8 mouse cellular contexts compared by ENCODE assay signal in the genomic region with DNA sequence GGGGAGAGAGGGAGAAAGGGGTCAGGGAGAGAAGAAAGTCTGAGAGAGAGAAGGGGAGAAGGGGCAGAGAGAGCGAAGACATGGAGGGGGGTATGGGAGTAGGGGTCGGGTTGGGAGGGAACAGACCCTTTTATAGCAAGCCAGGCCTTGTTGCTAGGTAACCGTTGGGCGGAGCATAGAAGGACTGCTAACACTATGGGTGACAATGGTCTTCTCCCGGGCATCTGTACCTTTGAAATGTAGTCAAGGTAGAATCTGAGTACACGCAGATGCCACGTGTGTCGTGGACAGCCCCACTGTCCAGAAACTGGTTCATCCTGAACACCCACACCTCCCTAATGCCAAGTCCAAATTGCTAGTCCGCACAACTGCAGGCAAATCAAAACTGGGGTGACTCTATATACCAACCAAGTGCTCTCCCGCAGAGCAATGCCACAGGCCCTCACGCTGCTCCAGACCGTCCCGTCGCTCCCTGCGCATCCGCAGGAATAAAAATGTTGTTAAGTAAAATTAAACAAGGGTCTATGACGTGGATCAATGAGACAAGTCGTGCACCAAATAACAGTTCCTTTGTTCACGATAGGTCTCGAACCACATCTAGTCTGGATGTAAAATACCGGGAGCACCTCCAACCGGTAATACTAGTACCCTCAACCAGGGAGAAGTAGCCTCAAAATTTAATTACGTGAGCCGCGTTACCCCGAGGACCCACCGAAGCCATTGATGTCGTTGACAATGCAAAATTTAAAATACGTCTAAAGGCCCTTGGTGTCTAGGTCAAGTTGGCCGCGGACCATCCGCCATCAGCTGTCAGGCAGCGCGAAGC. TPM values are rescaled to one million over a fixed set of nuclear protein-coding genes. Genes with fewer than 3 reads are reported as not detected.
A peak's percentile ranks its signal among the peaks of the same experiment; 100 is the strongest.
DNase-seq lines count a peak whose midpoint lies in the region; ATAC-seq and TF ChIP-seq lines count a peak whose summit lies in the region.

No protein-coding gene starts in this region.

- TF ChIP-seq CTCF in G1E (IDR thresholded peaks at IDR 0.05; ENCODE audit: low read depth, low read length), result no peak

- 8% methylated on average over 34 of the region's 34 CpGs for WGBS in kidney, embryonic 16.5 days
- 8% methylated on average over 34 of the region's 34 CpGs for WGBS in intestine, embryonic 15.5 days

- peak overlapping the region; percentile 86 for H3K9ac ChIP-seq in kidney, embryonic 16.5 days (replicated peaks; ENCODE audit: low read length)
- peak overlapping the region; percentile 83 for H3K9ac ChIP-seq in intestine, embryonic 15.5 days

- ATAC-seq in kidney, embryonic 16.5 days (ENCODE audit: low FRiP score, low TSS enrichment), result peak; percentile 52
- 0 out of 2 replicates have a peak, but pooled peaks have one; percentile 41 for ATAC-seq in G1E (ENCODE audit: extremely low read depth, insufficient number of reproducible peaks, low FRiP score, poor library complexity, severe bottlenecking)
- ATAC-seq in erythroblast, adult 5-6 weeks (replicated peaks; ENCODE audit: low FRiP score, poor library complexity, severe bottlenecking), result peak; percentile 49
- ATAC-seq in intestine, embryonic 15.5 days, result peak; percentile 50
- peak; percentile 19 for ATAC-seq in megakaryocyte, adult 5-6 weeks (ENCODE audit: poor library complexity, severe bottlenecking)

- no peak for DNase-seq in kidney, postnatal 25 days
- peak; percentile 29 for DNase-seq in G1E (ENCODE audit: low spot score)
- DNase-seq in thymus, postnatal 0 days (ENCODE audit: low spot score), result peak; percentile 8
- no peak for DNase-seq in ovary, postnatal 10 days (ENCODE audit: low spot score)

- no peaks in the 10 kb centered on the region for H3K9me3 ChIP-seq in kidney, embryonic 16.5 days (ENCODE audit: low read length)
- H3K9me3 ChIP-seq in G1E (replicated peaks), result no peaks in the 10 kb centered on the region
- no peaks in the 10 kb centered on the region for H3K9me3 ChIP-seq in intestine, embryonic 15.5 days

- peak overlapping the region; percentile 64 for H3K4me3 ChIP-seq in kidney, embryonic 16.5 days (ENCODE audit: low read length)
- H3K4me3 ChIP-seq in G1E (ENCODE audit: low read depth, low read length), result peak overlapping the region; percentile 89
- H3K4me3 ChIP-seq in intestine, embryonic 15.5 days (replicated peaks), result peak overlapping the region; percentile 94

- H3K4me1 ChIP-seq in kidney, embryonic 16.5 days (ENCODE audit: insufficient read depth, low read length), result peaks cover 13% of the 10 kb centered on the region
- H3K4me1 ChIP-seq in G1E (ENCODE audit: insufficient read depth, low read depth, low read length), result peaks cover 25% of the 10 kb centered on the region
- H3K4me1 ChIP-seq in intestine, embryonic 15.5 days (replicated peaks), result peaks cover 14% of the 10 kb centered on the region

- peak overlapping the region; percentile 84 for H3K4me2 ChIP-seq in kidney, embryonic 16.5 days (replicated peaks; ENCODE audit: low read depth, low read length)
- peak overlapping the region; percentile 58 for H3K4me2 ChIP-seq in intestine, embryonic 15.5 days (replicated peaks)

- peak overlapping the region; percentile 95; the same call in 1 of the 2 replicates for H3K27ac ChIP-seq in kidney, embryonic 16.5 days (ENCODE audit: low read length)
- peak overlapping the region; percentile 97; the same call in 1 of the 2 replicates for H3K27ac ChIP-seq in intestine, embryonic 15.5 days

- peaks cover 8% of the 10 kb centered on the region; the same call in 1 of the 2 replicates for H3K36me3 ChIP-seq in kidney, embryonic 16.5 days (ENCODE audit: insufficient read depth, low read length)
- peaks cover 28% of the 10 kb centered on the region for H3K36me3 ChIP-seq in G1E (replicated peaks)
- peaks cover 14% of the 10 kb centered on the region; the same call in 1 of the 2 replicates for H3K36me3 ChIP-seq in intestine, embryonic 15.5 days

- no peaks in the 10 kb centered on the region for H3K27me3 ChIP-seq in kidney, embryonic 16.5 days (ENCODE audit: insufficient read depth, low read length)
- no peaks in the 10 kb centered on the region for H3K27me3 ChIP-seq in G1E (ENCODE audit: insufficient read depth, low read length)
- H3K27me3 ChIP-seq in intestine, embryonic 15.5 days (replicated peaks), result no peaks in the 10 kb centered on the region

RNA-seq across cellular contexts. Expression of a gene that starts 0.6 kb away (rescaled TPM):
- 59.4 and 65.9 TPM in 2 replicates for polyA plus RNA-seq in kidney, embryonic 16.5 days (2015; fragmentation: Nextera tagmentation; extraction: Ambion mirVana)
- total RNA-seq in G1E (2014; fragmentation: Nextera tagmentation) (18.2 and 24.7 TPM in 2 replicates), G1E (2017) (14.2 and 20.5 TPM in 2 replicates)
- 24.9 and 29.6 TPM in 2 replicates for polyA plus RNA-seq in G1E (2012)
- total RNA-seq in erythroblast, adult 5-6 weeks (2015; ENCODE audit: low replicate concordance), result 6.1 and 10.4 TPM in 2 replicates
- 2.6 and 6.7 TPM in 2 replicates for total RNA-seq in erythroblast, adult 5-6 weeks (2017; ENCODE audit: low replicate concordance)
- polyA plus RNA-seq in intestine, embryonic 15.5 days (2015; fragmentation: Nextera tagmentation; extraction: Ambion mirVana), result 43.4 and 51.2 TPM in 2 replicates
- 10.4 and 11.7 TPM in 2 replicates for total RNA-seq in megakaryocyte, adult 5-6 weeks (2015)
- total RNA-seq in megakaryocyte, adult 5-6 weeks (2017), result 12.2 and 13.3 TPM in 2 replicates
- 37.1 and 47.2 TPM in 2 replicates for polyA plus RNA-seq in thymus, postnatal 0 days (2015; fragmentation: Nextera tagmentation; extraction: Ambion mirVana)

RNA-seq across cellular contexts. Expression of a gene that starts 38.1 kb away (rescaled TPM):
- 4.1 and 4.3 TPM in 2 replicates for polyA plus RNA-seq in kidney, embryonic 16.5 days (2015; fragmentation: Nextera tagmentation; extraction: Ambion mirVana)
- total RNA-seq in G1E (2014; fragmentation: Nextera tagmentation) (not detected in 2 replicates), G1E (2017) (0.16 TPM in 1 of 2 replicates, not detected in the other)
- polyA plus RNA-seq in G1E (2012), result 0.04 TPM in 1 of 2 replicates, not detected in the other
- total RNA-seq in erythroblast, adult 5-6 weeks (2015; ENCODE audit: low replicate concordance), result not detected in 2 replicates
- total RNA-seq in erythroblast, adult 5-6 weeks (2017; ENCODE audit: low replicate concordance), result not detected in 2 replicates
- polyA plus RNA-seq in intestine, embryonic 15.5 days (2015; fragmentation: Nextera tagmentation; extraction: Ambion mirVana), result 2.6 and 2.7 TPM in 2 replicates
- total RNA-seq in megakaryocyte, adult 5-6 weeks (2015), result not detected in 2 replicates
- total RNA-seq in megakaryocyte, adult 5-6 weeks (2017), result 0.07 TPM in 1 of 2 replicates, not detected in the other
- polyA plus RNA-seq in thymus, postnatal 0 days (2015; fragmentation: Nextera tagmentation; extraction: Ambion mirVana), result 1.4 and 1.8 TPM in 2 replicates

RNA-seq across cellular contexts. Expression of a gene that starts 41.5 kb away (rescaled TPM):
- 38.5 and 39.6 TPM in 2 replicates for polyA plus RNA-seq in kidney, embryonic 16.5 days (2015; fragmentation: Nextera tagmentation; extraction: Ambion mirVana)
- total RNA-seq in G1E (2014; fragmentation: Nextera tagmentation), result 4.2 and 4.6 TPM in 2 replicates
- 14.5 and 16.0 TPM in 2 replicates for total RNA-seq in G1E (2017)
- 11.5 and 11.8 TPM in 2 replicates for polyA plus RNA-seq in G1E (2012)
- not detected in 2 replicates for total RNA-seq in erythroblast, adult 5-6 weeks (2015; ENCODE audit: low replicate concordance)
- 2.4 and 3.4 TPM in 2 replicates for total RNA-seq in erythroblast, adult 5-6 weeks (2017; ENCODE audit: low replicate concordance)
- 20.3 and 21.7 TPM in 2 replicates for polyA plus RNA-seq in intestine, embryonic 15.5 days (2015; fragmentation: Nextera tagmentation; extraction: Ambion mirVana)
- 1.4 and 1.7 TPM in 2 replicates for total RNA-seq in megakaryocyte, adult 5-6 weeks (2015)
- 7.0 and 10.7 TPM in 2 replicates for total RNA-seq in megakaryocyte, adult 5-6 weeks (2017)
- 13.4 and 13.8 TPM in 2 replicates for polyA plus RNA-seq in thymus, postnatal 0 days (2015; fragmentation: Nextera tagmentation; extraction: Ambion mirVana)

RNA-seq across cellular contexts. Expression of a gene that starts 53.8 kb away (rescaled TPM):
- 43.7 and 44.4 TPM in 2 replicates for polyA plus RNA-seq in kidney, embryonic 16.5 days (2015; fragmentation: Nextera tagmentation; extraction: Ambion mirVana)
- total RNA-seq in G1E (2014; fragmentation: Nextera tagmentation) (14.4 and 18.6 TPM in 2 replicates), G1E (2017) (12.6 and 15.1 TPM in 2 replicates)
- polyA plus RNA-seq in G1E (2012), result 11.4 and 16.7 TPM in 2 replicates
- 11.3 and 15.8 TPM in 2 replicates for total RNA-seq in erythroblast, adult 5-6 weeks (2015; ENCODE audit: low replicate concordance)
- total RNA-seq in erythroblast, adult 5-6 weeks (2017; ENCODE audit: low replicate concordance), result 12.8 and 16.5 TPM in 2 replicates
- 26.0 and 26.4 TPM in 2 replicates for polyA plus RNA-seq in intestine, embryonic 15.5 days (2015; fragmentation: Nextera tagmentation; extraction: Ambion mirVana)
- 15.2 and 19.6 TPM in 2 replicates for total RNA-seq in megakaryocyte, adult 5-6 weeks (2015)
- total RNA-seq in megakaryocyte, adult 5-6 weeks (2017), result 24.9 and 27.3 TPM in 2 replicates
- polyA plus RNA-seq in thymus, postnatal 0 days (2015; fragmentation: Nextera tagmentation; extraction: Ambion mirVana), result 21.3 and 24.0 TPM in 2 replicates

Comparison
In these comparisons a context has a peak if more than half of its experiments do, and no peak if none do; other contexts are left out.
1. DNase-seq: peak in G1E (single experiment) and thymus, postnatal 0 days (single experiment); none in kidney, postnatal 25 days (0 of 2) and ovary, postnatal 10 days (single experiment).
2. Peak in every context shown above with its lines, with median percentiles within 50 percentile points of each other: ATAC-seq and H3K4me3 ChIP-seq.